Mouse (Mus musculus): ENCODE results near the gene Arf4. TPM values are rescaled to one million over a fixed set of nuclear protein-coding genes. Genes with fewer than 3 reads are reported as not detected.
"Not testable (repeated sequence)": the region's sequence is repeated elsewhere in the genome, so short reads cannot be mapped to it uniquely, and the experiment has no call there.

The Arf4 gene
- total and polyA plus RNA-seq, 2 experiments from 2014 or later, result 149 to 404 TPM

GRCm38 (mm10) chr14:26667991-26668370, 30.1 kb downstream of the Arf4 start:
- 27% methylated on average over 6 of the region's 6 CpGs for WGBS
- DNase-seq (ENCODE audit: low spot score) (no peak), ATAC-seq (ENCODE audit: low FRiP score) (no peak)
- no peak for TF ChIP-seq CTCF (IDR thresholded peaks at IDR 0.05)
- peaks cover 9% of the 10 kb centered on the region for H3K36me3 ChIP-seq (ENCODE audit: insufficient read depth, low read length)
- 0 out of 2 replicates have a peak overlapping the region, but pooled peaks have one; percentile 87 for H3K27ac ChIP-seq (ENCODE audit: low read depth, low read length)
- H3K9me3 ChIP-seq (ENCODE audit: low read length), result no peaks in the 10 kb centered on the region
- H3K4me2 ChIP-seq (ENCODE audit: low read depth, low read length, poor library complexity, severe bottlenecking), result peak overlapping the region; percentile 85
- H3K4me3 ChIP-seq (ENCODE audit: low read depth, low read length), result peak overlapping the region; percentile 95
- H3K4me1 ChIP-seq (ENCODE audit: insufficient read depth, low read length), result 0 out of 2 replicates have a peak, but pooled peaks cover 5% of the 10 kb centered on the region
- H3K9ac ChIP-seq (replicated peaks; ENCODE audit: low read length, poor library complexity, severe bottlenecking), result peak overlapping the region; percentile 84
- no peaks in the 10 kb centered on the region for H3K27me3 ChIP-seq (ENCODE audit: insufficient read depth, low read length)

- 1% methylated on average over 73 of the region's 73 CpGs for WGBS
Measured at GRCm38 (mm10) chr14:26668371-26669291, 30.8 kb downstream of the Arf4 start.

DNA sequence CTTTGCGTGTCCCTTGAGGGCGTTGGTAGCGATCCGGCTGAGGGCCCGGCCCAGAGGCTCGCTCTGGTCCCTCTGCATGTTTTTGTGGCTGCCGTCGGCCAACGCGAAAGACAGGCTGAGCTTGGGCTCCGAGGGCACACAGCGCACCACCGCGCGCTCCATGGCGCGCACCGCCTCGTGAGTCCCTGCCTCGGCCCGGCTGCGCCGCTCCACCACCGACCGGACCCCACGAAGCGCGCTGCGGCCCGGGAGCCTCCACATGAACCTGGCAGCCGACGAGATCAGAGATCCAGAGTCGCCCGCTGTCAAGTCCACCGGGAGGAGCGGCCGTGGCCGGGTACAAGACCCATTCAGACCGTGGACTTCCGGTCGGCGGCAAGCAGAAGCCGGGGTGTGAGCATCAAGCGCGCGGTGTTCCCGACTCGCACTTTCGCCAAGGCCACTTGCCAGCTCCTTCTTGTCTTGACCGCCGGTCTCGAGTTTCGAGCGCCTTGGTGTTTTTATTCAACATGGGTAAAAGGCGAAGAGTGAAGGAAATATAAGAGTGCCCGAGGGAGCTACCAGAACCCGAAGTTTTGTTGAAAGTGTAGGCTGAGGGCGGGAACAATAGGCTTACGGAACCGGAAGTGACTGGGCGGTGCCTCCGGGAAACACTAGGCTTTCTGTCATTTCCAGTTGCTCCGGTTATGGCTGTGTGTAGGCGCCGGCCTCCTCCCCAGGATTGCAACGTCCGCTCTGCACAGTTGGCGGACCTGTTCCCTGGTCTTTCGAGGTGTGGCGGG, 31.6 kb downstream of the Arf4 start, which contains the start of gene Pde12:
Gene Pde12, minus strand, starts transcription at position 592 of the 782 bp plus-strand sequence.
- ATAC-seq (ENCODE audit: low FRiP score) (peak; percentile 92), DNase-seq (ENCODE audit: low spot score) (peak; percentile 94)
- no peak; the same call in 1 of the 2 replicates for TF ChIP-seq CTCF (IDR thresholded peaks at IDR 0.05)
- Histone ChIP-seq H3K4me3 (ENCODE audit: low read depth, low read length) (peak within 1 kb of the TSS; percentile 95), H3K36me3 (ENCODE audit: insufficient read depth, low read length) (peaks cover 9% of the 10 kb centered on the region), H3K4me1 (ENCODE audit: insufficient read depth, low read length) (0 out of 2 replicates have a peak, but pooled peaks cover 5% of the 10 kb centered on the region), H3K9me3 (ENCODE audit: low read length) (no peaks in the 10 kb centered on the region), H3K4me2 (ENCODE audit: low read depth, low read length, poor library complexity, severe bottlenecking) (peak within 1 kb of the TSS; percentile 85), H3K9ac (replicated peaks; ENCODE audit: low read length, poor library complexity, severe bottlenecking) (peak within 1 kb of the TSS; percentile 84), H3K27me3 (ENCODE audit: insufficient read depth, low read length) (no peaks in the 10 kb centered on the region), H3K27ac (ENCODE audit: low read depth, low read length) (peak within 1 kb of the TSS; percentile 87)
- 1% methylated on average over 69 of the region's 70 CpGs for WGBS

More at GRCm38 (mm10) chr14:26668371-26669291, 30.8 kb downstream of the Arf4 start:
- H3K4me2 ChIP-seq (ENCODE audit: low read depth, low read length, poor library complexity, severe bottlenecking), result peak overlapping the region; percentile 85
- 0 out of 2 replicates have a peak, but pooled peaks cover 5% of the 10 kb centered on the region for H3K4me1 ChIP-seq (ENCODE audit: insufficient read depth, low read length)
- peak; percentile 59 for ATAC-seq (ENCODE audit: low FRiP score)
- no peaks in the 10 kb centered on the region for H3K27me3 ChIP-seq (ENCODE audit: insufficient read depth, low read length)
- TF ChIP-seq CTCF (IDR thresholded peaks at IDR 0.05), result peak; percentile 31; the same call in 1 of the 2 replicates
- H3K27ac ChIP-seq (ENCODE audit: low read depth, low read length), result peak overlapping the region; percentile 87
- no peak for DNase-seq (ENCODE audit: low spot score)
- H3K36me3 ChIP-seq (ENCODE audit: insufficient read depth, low read length), result peaks cover 9% of the 10 kb centered on the region
- peak overlapping the region; percentile 95 for H3K4me3 ChIP-seq (ENCODE audit: low read depth, low read length)
- peak overlapping the region; percentile 84 for H3K9ac ChIP-seq (replicated peaks; ENCODE audit: low read length, poor library complexity, severe bottlenecking)
- no peaks in the 10 kb centered on the region for H3K9me3 ChIP-seq (ENCODE audit: low read length)

GRCm38 (mm10) chr14:26670964-26671363, 33.1 kb downstream of the Arf4 start:
- TF ChIP-seq CTCF (IDR thresholded peaks at IDR 0.05), result peak; percentile 61
- ATAC-seq (ENCODE audit: low FRiP score) (no peak), DNase-seq (ENCODE audit: low spot score) (peak; percentile 9)
- Histone ChIP-seq H3K4me3 (ENCODE audit: low read depth, low read length) (no peak overlapping the region), H3K36me3 (ENCODE audit: insufficient read depth, low read length) (0 out of 2 replicates have a peak, but pooled peaks cover 3% of the 10 kb centered on the region), H3K27me3 (ENCODE audit: insufficient read depth, low read length) (0 out of 2 replicates have a peak, but pooled peaks cover 2% of the 10 kb centered on the region), H3K9me3 (ENCODE audit: low read length) (no peaks in the 10 kb centered on the region), H3K27ac (ENCODE audit: low read depth, low read length) (no peak overlapping the region), H3K4me2 (ENCODE audit: low read depth, low read length, poor library complexity, severe bottlenecking) (no peak overlapping the region), H3K9ac (replicated peaks; ENCODE audit: low read length, poor library complexity, severe bottlenecking) (no peak overlapping the region), H3K4me1 (ENCODE audit: insufficient read depth, low read length) (0 out of 2 replicates have a peak, but pooled peaks cover 5% of the 10 kb centered on the region)

DNA sequence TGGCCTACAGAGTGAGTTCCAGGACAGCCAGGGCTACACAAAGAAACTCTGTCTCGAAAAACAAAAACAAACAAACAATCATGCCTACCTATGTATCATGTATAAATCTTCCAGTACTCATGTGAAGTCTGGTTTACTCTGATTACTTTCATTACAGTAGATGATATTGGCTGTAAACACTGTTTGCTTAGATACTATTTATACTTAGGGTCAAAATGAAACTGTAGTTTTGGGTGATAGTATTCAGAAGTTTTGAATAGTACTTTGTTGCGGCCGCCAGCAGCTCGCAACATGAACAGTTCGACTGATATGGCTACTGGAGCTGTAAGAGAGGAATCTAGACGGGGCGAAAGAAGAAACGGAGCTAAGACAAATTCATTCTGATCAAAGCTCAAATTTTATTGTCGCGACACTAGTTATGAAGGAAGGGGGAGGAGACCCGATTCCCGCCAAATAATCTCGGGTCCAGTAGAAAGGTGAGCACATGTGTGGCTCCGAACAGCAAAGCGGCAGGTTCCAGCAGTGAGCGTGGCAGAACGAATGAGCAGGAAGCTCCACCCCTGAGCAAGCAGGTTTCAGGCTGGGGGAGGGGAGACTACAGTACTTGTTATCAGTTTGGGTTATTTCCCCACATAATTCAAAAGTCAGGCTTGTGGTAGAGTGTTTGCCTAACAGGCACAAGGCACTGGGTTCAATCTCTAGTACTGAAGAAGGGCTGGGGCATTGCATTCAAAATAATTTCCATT, 34.2 kb downstream of the Arf4 start:
- DNase-seq (ENCODE audit: low spot score); H3K36me3 ChIP-seq (ENCODE audit: insufficient read depth, low read length); H3K4me3 ChIP-seq (ENCODE audit: low read depth, low read length); H3K9ac ChIP-seq (replicated peaks; ENCODE audit: low read length, poor library complexity, severe bottlenecking); H3K27me3 ChIP-seq (ENCODE audit: insufficient read depth, low read length); H3K4me2 ChIP-seq (ENCODE audit: low read depth, low read length, poor library complexity, severe bottlenecking); H3K9me3 ChIP-seq (ENCODE audit: low read length); H3K4me1 ChIP-seq (ENCODE audit: insufficient read depth, low read length); ATAC-seq (ENCODE audit: low FRiP score); H3K27ac ChIP-seq (ENCODE audit: low read depth, low read length): not testable (repeated sequence)
- 73% methylated on average over 17 of the region's 17 CpGs for WGBS

GRCm38 (mm10) chr14:26674476-26675169, 36.7 kb downstream of the Arf4 start:
- H3K9me3 ChIP-seq (ENCODE audit: low read length); DNase-seq (ENCODE audit: low spot score); H3K27me3 ChIP-seq (ENCODE audit: insufficient read depth, low read length); H3K27ac ChIP-seq (ENCODE audit: low read depth, low read length); ATAC-seq (ENCODE audit: low FRiP score); H3K4me2 ChIP-seq (ENCODE audit: low read depth, low read length, poor library complexity, severe bottlenecking); H3K4me1 ChIP-seq (ENCODE audit: insufficient read depth, low read length); H3K36me3 ChIP-seq (ENCODE audit: insufficient read depth, low read length); H3K9ac ChIP-seq (replicated peaks; ENCODE audit: low read length, poor library complexity, severe bottlenecking); H3K4me3 ChIP-seq (ENCODE audit: low read depth, low read length): not testable (repeated sequence)
- WGBS, result 86% methylated on average over 2 of the region's 2 CpGs
